Mouse (Mus musculus) layer of hippocampus, adult 9-10 months (tissue): Measurements from ENCODE around the gene Matn4.

ENCODE experiments used
- DNase-seq: peaks from one replicate; pipeline ENCODE4 v3.0.0; 2022; ENCODE audit warnings: low spot score

The Matn4 gene

GRCm38 (mm10) chr2:164405060-164405459 is at the start of gene Matn4:
Gene Matn4 (minus strand): TSS chr2:164405160.
- DNase-seq: no peak

DNA sequence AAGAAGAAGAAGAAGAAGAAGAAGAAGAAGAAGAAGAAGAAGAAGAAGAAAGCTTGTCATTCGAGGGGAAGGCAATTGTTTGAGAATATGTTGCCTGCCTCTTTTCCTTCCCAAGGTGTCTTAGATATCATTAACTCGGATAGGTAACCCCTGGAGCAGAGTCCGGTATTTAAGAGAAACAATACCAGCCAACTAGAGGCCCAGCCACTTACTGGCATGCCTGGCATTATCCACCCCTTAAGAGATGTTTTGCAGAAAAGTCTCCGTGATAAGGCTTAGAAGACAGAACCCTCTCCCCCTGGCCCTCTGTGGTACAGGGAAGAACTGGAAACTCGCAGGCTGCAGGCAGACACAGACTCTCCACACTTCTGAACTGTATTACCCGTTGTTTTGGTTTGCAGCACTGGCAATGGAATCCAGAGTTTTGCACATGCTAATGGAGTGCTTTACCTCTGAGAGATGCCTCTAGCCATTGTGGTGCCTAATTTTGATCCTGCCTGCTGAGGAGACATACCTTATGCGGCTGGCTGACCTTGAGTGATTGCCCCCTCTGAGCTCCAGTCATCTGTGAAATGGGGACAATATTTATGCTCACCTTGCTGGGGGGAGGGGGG is 49.0 kb upstream of the Matn4 start:
- DNase-seq: no peak

GRCm38 (mm10) chr2:164453047-164453757 is 48.2 kb upstream of the Matn4 start:
- no peak for DNase-seq

DNA sequence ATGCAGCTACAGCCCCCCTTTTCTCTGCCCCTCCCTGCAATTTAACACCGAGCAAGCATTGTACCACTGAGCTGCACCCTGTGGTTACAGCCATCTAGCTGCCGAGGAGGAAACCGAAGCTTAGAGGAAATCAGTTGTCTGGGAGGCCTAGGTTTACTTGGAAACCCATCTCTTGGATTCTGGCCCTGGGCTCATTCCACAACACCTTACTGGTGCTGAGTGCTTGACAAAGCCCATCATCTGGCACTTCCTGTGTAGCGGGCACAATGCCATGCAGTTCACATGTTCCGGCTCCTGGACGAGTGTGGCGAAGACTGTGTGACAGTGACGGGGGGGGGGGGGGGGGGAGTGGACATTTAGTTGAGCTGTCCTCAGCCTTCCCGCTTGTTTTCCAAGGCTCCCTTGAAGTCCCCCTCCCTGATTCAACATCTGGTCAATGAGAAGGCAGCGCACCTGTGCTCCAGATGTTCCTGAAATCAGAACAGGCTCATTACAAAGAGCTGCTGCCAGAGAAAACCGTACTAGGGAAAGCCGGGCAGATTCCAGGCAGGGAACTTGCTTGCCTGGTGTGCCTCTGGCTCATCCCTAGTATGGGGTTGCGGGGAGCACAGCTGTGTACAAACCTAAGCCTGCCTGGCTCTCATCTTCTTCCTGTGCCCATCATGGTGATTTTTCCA is 47.2 kb upstream of the Matn4 start:
- DNase-seq: no peak

GRCm38 (mm10) chr2:164449341-164450042 is 44.5 kb upstream of the Matn4 start:
- no peak for DNase-seq

GRCm38 (mm10) chr2:164448921-164449320 is 44.0 kb upstream of the Matn4 start:
- no peak for DNase-seq

GRCm38 (mm10) chr2:164448140-164448539 is 43.2 kb upstream of the Matn4 start:
- no peak for DNase-seq

DNA sequence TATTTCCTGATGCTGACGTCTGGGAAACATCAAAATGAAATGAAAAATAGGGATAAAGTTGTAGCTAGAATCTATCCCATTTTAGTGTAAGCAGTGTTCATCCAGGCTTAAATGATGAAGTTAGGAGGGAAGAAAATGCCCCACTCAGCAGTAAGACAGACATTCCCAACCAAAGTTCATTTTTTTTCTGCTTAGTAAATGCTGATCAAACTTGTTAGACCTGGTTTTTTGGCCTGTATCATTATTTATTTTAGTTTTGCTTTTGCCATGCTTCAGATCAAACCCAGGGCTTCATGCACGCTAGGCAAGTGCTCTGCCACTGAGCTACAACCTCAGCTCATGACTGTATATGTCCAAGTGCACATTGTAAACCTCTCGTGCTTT is 41.1 kb upstream of the Matn4 start:
- no peak for DNase-seq

- DNase-seq: no peak
Observed at GRCm38 (mm10) chr2:164445399-164446085, 40.6 kb upstream of the Matn4 start.

DNA sequence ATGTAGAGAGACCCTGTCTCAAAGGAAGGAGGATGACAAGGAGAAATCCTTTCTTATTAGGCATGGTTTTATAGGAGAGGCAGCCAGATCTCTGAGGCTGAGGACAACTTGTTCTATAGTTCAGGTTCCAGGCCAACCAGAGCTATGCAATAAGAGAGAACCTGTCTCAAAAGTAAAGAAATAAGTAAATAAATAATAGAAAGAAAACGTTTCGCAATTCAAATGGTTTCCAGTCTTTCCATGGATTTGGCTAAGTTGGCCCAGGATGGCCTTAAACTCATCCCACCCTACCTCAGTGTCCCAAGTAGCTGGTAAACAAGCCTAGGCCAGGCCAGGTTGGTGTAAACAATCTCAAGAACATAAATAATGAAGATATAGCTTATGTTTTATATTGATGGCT is 39.7 kb upstream of the Matn4 start:
- DNase-seq: no peak

DNA sequence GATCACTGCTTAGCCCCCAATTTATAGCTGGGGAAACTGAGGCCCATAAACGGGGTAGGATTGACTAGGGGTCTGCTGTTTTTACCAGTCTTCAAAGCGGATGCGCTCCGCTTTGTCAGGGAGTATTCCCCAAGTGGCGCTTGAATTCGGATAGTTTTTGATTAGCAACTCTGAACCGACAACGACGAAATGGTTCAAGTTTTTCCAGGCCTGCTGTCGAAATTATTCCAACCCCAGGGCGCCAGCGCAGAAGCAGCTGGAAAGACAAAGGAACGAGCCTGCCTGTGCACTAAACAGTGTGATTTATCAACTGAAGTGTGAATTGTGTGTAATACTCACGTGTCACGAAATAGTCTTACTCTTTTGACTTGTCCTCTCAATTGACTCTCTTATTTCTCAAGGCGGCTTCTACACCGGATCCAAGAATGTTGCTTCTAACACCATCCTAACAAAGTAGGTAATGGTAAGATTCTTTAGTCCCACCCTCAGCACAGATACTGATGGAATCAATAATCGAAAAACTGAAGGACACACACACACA is 38.6 kb upstream of the Matn4 start, which contains the start of gene Sdc4:
Gene Sdc4, minus strand, starts transcription at position 428 of the 541 bp plus-strand sequence.
- no peak for DNase-seq

DNA sequence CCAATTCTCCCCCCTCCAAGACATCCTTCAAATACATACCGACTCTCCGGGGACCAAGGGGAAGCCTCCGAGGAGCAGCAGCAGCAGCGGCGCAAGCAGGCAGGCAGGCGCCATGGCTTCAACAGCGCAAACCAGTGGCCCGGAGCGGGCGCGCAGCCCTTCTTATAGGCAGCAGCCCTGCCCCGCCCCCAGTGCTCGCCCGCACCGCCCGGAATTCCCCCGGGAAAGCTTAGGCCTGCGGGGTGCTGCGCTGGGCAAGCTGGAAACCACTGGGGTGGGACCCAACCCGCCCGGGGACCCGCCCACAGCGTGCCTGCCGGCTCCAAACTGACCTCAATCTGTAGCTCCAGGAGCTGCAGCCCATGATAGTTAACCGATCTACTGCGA is 38.1 kb upstream of the Matn4 start:
- DNase-seq: no peak

- DNase-seq: no peak
Observed at GRCm38 (mm10) chr2:164442315-164443050, 37.5 kb upstream of the Matn4 start.

DNA sequence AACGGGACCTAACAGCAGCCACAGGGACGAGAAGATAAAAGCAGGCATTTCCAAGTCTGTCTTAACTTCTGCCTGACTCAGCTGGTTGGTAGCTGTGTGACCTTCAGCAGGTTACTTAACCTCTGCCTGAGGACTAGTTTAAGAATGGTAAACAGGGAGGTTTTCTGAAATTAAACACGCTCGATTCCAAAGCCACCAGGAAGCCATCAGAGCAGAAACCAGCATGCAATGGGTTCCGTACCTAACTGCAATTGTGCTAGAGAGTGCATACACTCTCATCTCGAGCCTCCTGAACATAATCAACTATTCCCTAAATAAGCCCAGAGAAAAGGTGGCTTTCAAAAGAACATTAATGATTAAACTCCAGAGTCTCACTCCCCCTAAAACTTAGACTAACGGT is 36.8 kb upstream of the Matn4 start:
- DNase-seq: no peak

- DNase-seq: no peak
Observed at GRCm38 (mm10) chr2:164441155-164441554, 36.2 kb upstream of the Matn4 start.

DNA sequence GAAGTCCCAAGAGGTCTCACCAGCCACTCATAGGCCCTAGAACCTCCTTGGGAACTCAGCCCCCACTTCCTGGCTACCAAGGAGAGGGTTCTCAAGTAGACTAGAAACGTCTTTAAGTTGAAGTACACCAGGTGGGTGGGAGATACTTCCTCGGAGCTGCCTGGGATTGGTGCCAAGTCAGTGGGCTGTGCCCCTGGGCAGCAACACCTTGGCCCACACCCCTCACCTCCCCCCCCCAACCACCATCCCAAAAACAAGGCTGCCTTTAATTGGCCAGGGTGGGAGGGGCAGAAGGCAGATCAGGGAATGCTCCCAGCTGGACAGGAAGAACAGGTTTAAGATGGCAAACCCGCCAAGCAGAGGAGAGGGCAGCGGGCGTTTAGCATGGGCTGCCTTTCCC is 35.4 kb upstream of the Matn4 start:
- no peak for DNase-seq

DNA sequence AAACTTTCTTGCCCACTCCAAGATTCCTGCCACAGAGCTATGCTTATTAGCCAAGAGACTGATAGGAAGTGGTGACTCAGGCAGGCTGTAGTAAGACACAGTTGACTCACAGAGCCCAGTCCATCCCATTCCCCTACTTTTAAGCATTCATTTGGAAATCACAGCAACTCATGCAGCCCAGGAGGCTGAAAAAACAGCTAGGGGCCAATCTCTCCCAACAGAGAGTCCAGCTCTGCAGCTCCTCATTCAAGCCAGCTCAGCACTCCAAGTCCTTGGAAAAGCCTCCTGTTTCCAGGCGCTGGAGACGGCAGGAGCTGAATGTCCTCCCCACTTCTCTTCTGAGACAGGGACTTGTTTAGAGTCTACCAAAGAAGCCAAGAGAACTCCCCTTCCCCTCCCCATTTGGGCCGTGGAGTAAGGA is 34.1 kb upstream of the Matn4 start:
- no peak for DNase-seq

DNA sequence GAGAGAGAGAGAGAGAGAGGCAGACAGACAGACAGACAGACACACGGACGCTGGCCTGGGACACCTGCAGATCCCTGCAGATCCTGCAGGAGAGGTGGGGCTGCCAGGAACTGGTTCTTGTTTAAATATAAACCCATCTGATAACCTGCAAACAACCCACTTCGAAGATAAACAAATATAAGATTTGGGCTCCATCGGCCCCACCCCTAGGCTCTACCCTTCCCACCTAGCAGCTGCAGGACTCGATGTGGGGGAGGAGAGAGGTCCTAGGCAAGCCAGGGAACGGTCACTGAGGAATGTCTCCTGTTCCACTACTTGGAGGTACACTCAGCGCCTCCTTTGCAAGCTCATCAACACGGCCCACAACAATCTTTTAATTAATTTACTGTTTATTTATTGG is 33.3 kb upstream of the Matn4 start:
- no peak for DNase-seq

- no peak for DNase-seq
Observed at GRCm38 (mm10) chr2:164437710-164438109, 32.8 kb upstream of the Matn4 start.

- DNase-seq: no peak
Observed at GRCm38 (mm10) chr2:164436961-164437360, 32.0 kb upstream of the Matn4 start.
